In the genomic region with DNA sequence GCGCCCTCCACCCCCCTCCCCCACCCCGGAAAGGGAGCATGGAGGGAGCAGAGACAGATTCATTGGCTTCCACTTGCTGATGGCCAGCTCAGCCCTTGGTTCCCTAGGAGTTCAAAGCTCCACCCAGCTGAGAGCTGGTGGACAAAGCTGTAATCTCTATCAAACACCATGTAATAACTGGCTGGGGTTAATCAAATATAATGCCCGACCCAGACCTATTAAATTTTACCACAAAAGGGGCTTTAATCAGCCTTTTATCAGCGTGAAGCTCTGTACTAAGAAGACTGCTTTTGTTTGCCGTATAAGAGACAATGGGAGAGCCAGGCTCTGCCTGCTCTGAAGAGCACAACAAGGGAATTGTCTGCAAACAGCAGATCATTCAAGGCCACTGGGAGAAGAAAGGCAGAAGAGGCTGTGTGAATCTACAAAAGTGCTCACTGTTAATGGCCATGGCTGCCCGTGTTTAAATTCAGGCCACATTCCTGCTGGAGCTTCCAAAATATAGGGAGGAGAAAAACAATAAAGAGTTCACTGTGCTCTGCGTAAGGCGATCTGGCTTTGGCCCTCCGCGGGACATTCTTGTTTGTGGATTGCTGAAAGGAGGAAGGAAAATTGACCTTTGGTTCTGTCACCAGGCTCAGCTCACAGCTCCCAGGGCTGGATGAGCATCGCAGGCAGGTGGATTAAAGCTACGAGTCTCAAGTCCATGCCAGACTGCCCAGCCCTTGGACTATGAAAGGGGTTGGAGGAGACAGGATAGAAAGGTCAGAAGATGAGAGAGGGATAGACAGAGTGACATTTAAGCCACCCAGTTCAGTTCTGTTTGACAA, we compare ENCODE assay signal across 9 mouse cellular contexts.
DNase-seq lines count a peak whose midpoint lies in the region; ATAC-seq lines count a peak whose summit lies in the region.
"Had no signal": no experiment of that assay in that cellular context is flagged by ENCODE, and none has a peak within 500 bp of the region (broad histone marks: within the 10 kb centered on the region; RNA-seq: fewer than 3 reads in every experiment).

No protein-coding gene starts in this region.

- peak; percentile 85 for ATAC-seq in neural tube, embryonic 12.5 days (ENCODE audit: low FRiP score, low read depth)

- peak overlapping the region; percentile 84 for H3K27ac ChIP-seq in hindbrain, embryonic 10.5 days
- H3K27ac ChIP-seq in neural tube, embryonic 12.5 days = 0 out of 2 replicates have a peak overlapping the region, but pooled peaks have one; percentile 1

- peak overlapping the region; percentile 30 for H3K4me2 ChIP-seq in neural tube, embryonic 12.5 days (replicated peaks)

- 6% methylated on average over 12 of the region's 12 CpGs for WGBS in hindbrain, embryonic 10.5 days
- WGBS in neural tube, embryonic 12.5 days = 8% methylated on average over 12 of the region's 12 CpGs

- peak; percentile 7 to 63 for DNase-seq in layer of hippocampus, adult 18-20 months (ENCODE audit: low spot score in 2 of 2)
- no peak for DNase-seq in layer of hippocampus, postnatal 25 days (ENCODE audit: extremely low spot score in 1 of 2, low spot score in 1 of 2)
- DNase-seq in hindbrain, embryonic 10.5 days (ENCODE audit: low spot score) = peak; percentile 80
- peak; percentile 16 to 35 for DNase-seq in layer of hippocampus, postnatal 10 days (ENCODE audit: low spot score in 2 of 2)
- no peak for DNase-seq in urinary bladder, adult 2 months (ENCODE audit: low spot score)
- no peak for DNase-seq in urinary bladder, postnatal 25 days (ENCODE audit: low spot score)
- DNase-seq in heart, postnatal 36 days = no peak

- no peak overlapping the region for H3K9ac ChIP-seq in neural tube, embryonic 12.5 days

- H3K36me3 ChIP-seq in hindbrain, embryonic 10.5 days = 0 out of 2 replicates have a peak, but pooled peaks cover 3% of the 10 kb centered on the region
- no peaks in the 10 kb centered on the region for H3K36me3 ChIP-seq in neural tube, embryonic 12.5 days
- H3K36me3 ChIP-seq: G1E had no signal

- intact Hi-C loops in heart, postnatal 36 days (cut with DNase I) = no loop called here

- H3K27me3 ChIP-seq in hindbrain, embryonic 10.5 days (ENCODE audit: insufficient read depth, poor library complexity, severe bottlenecking) = peaks cover 79% of the 10 kb centered on the region
- H3K27me3 ChIP-seq in neural tube, embryonic 12.5 days (replicated peaks) = peaks cover 51% of the 10 kb centered on the region

- H3K4me1 ChIP-seq in hindbrain, embryonic 10.5 days (replicated peaks) = peaks cover 55% of the 10 kb centered on the region
- peaks cover 33% of the 10 kb centered on the region for H3K4me1 ChIP-seq in neural tube, embryonic 12.5 days

- H3K4me3 ChIP-seq in hindbrain, embryonic 10.5 days = peak overlapping the region; percentile 20
- H3K4me3 ChIP-seq in neural tube, embryonic 12.5 days = no peak overlapping the region

- H3K9me3 ChIP-seq in hindbrain, embryonic 10.5 days = peaks cover 11% of the 10 kb centered on the region
- H3K9me3 ChIP-seq in neural tube, embryonic 12.5 days = peaks cover 10% of the 10 kb centered on the region

Comparison
In these comparisons a context has a peak if more than half of its experiments do, and no peak if none do; other contexts are left out.
1. DNase-seq: peak in layer of hippocampus, adult 18-20 months (2 of 2), hindbrain, embryonic 10.5 days (single experiment) and layer of hippocampus, postnatal 10 days (2 of 2); none in layer of hippocampus, postnatal 25 days (0 of 2), urinary bladder, adult 2 months (single experiment), urinary bladder, postnatal 25 days (single experiment) and heart, postnatal 36 days (0 of 2).